Mouse (Mus musculus) midbrain, postnatal 0 days (tissue): ENCODE measurements around the gene Myo1h. TPM values are rescaled to one million over a fixed set of nuclear protein-coding genes. Genes with fewer than 3 reads are reported as not detected.
A peak's percentile ranks its signal among the peaks of the same experiment; 100 is the strongest.

Source experiments
- ATAC-seq: fragments of 200-750 bp; cut with Nextera tagmentation; 2 replicates; pipeline ENCODE4 v1.8.0; 2017; ENCODE audit warnings: moderate number of reproducible peaks, mild to moderate bottlenecking, moderate TSS enrichment, moderate library complexity; ENCODE audit not compliant: low FRiP score
- DNase-seq: peaks from one replicate; pipeline ENCODE4 v3.0.0-alpha.2; 2015; ENCODE audit warnings: low spot score
- H3K27ac ChIP-seq: fragments of 300-500 bp; sonication (generic); 2 replicates; pipeline ENCODE4 v1.5.1; 2014; ENCODE audit warnings: low read depth, mild to moderate bottlenecking, low read length, mixed read lengths
- H3K27me3 ChIP-seq: fragments of 300-500 bp; sonication (generic); 2 replicates; pipeline ENCODE4 v1.6.1; 2014; ENCODE audit warnings: low read length, control low read depth, mixed read lengths; ENCODE audit not compliant: insufficient read depth
- H3K36me3 ChIP-seq: fragments of 300-500 bp; sonication (generic); 2 replicates; pipeline ENCODE4 v1.6.1; 2014; ENCODE audit warnings: low read length, control low read depth, mixed read lengths; ENCODE audit not compliant: insufficient read depth
- H3K4me1 ChIP-seq: fragments of 300-500 bp; sonication (generic); 2 replicates; pipeline ENCODE4 v1.6.1; 2014; ENCODE audit warnings: mild to moderate bottlenecking, control low read depth, antibody characterized with exemption, low read length, mixed read lengths; ENCODE audit not compliant: insufficient read depth
- H3K4me2 ChIP-seq: fragments of 300-500 bp; sonication (generic); 2 replicates; pipeline ENCODE4 v1.6.1; 2014; ENCODE audit warnings: low read depth, mild to moderate bottlenecking, low read length, mixed read lengths; ENCODE audit not compliant: poor library complexity, severe bottlenecking
- H3K4me3 ChIP-seq: fragments of 300-500 bp; sonication (generic); 2 replicates; pipeline ENCODE4 v1.5.1; 2014; ENCODE audit warnings: low read depth, mild to moderate bottlenecking, low read length, moderate library complexity
- H3K9ac ChIP-seq: fragments of 300-500 bp; sonication (generic); replicated peaks from 2 replicates; pipeline ENCODE4 v1.6.1; 2014; ENCODE audit warnings: mild to moderate bottlenecking, low read length, moderate library complexity, mixed read lengths; ENCODE audit not compliant: poor library complexity, severe bottlenecking
- H3K9me3 ChIP-seq: fragments of 300-500 bp; sonication (generic); 2 replicates; pipeline ENCODE4 v1.6.1; 2016; ENCODE audit warnings: low read length, control low read depth
- CTCF ChIP-seq: IDR thresholded peaks from 2 replicates; pipeline ENCODE4 v1.5.1; 2016; ENCODE audit warnings: antibody characterized with exemption, mild to moderate bottlenecking
- WGBS: fragments of 180-500 bp; shearing (Covaris S2); extraction: QIAGEN DNeasy Blood & Tissue Kit; methylation state at CpG from one replicate; pipeline ENCODE4 v1.1.7; 2014; 5-methylcytosine and 5-hydroxymethylcytosine counted together
- polyA plus RNA-seq: library from polyadenylated mRNA; unstranded; fragments of >200 nt; fragmentation: Nextera tagmentation; extraction: Ambion mirVana; gene quantifications from 2 replicates; pipeline ENCODE4 v1.2.1, GENCODE M21; 2015
- total RNA-seq: library from RNA; depleted of rRNA; stranded (reverse); fragments of >200 nt; gene quantifications from 2 replicates; pipeline ENCODE4 v1.2.3, GENCODE M21; 2014

The Myo1h gene
- total and polyA plus RNA-seq, 2 experiments from 2014 or later, result 0.43 to 0.60 TPM

- WGBS, result 83% methylated on average over 4 of the region's 4 CpGs
- no peak overlapping the region for H3K4me3 ChIP-seq
- DNase-seq, result no peak
- H3K9me3 ChIP-seq, result no peaks in the 10 kb centered on the region
- no peak overlapping the region for H3K9ac ChIP-seq
- H3K27me3 ChIP-seq, result 0 out of 2 replicates have a peak, but pooled peaks cover 5% of the 10 kb centered on the region
- no peak overlapping the region for H3K27ac ChIP-seq
- H3K4me2 ChIP-seq, result no peak overlapping the region
- ATAC-seq, result no peak
- H3K36me3 ChIP-seq, result no peaks in the 10 kb centered on the region
- peaks cover 4% of the 10 kb centered on the region; the same call in 1 of the 2 replicates for H3K4me1 ChIP-seq
- peak; percentile 50 for TF ChIP-seq CTCF
Observed at GRCm38 (mm10) chr5:114286102-114286501, 2.9 kb upstream of the Myo1h start.

- Histone ChIP-seq H3K9ac (no peak overlapping the region), H3K36me3 (no peaks in the 10 kb centered on the region), H3K4me3 (no peak overlapping the region), H3K4me1 (peaks cover 4% of the 10 kb centered on the region; the same call in 1 of the 2 replicates), H3K9me3 (no peaks in the 10 kb centered on the region), H3K4me2 (no peak overlapping the region), H3K27ac (no peak overlapping the region), H3K27me3 (0 out of 2 replicates have a peak, but pooled peaks cover 4% of the 10 kb centered on the region)
- 89% methylated on average over 16 of the region's 16 CpGs for WGBS
- ATAC-seq, result no peak
- TF ChIP-seq CTCF, result no peak
- no peak for DNase-seq
Observed at GRCm38 (mm10) chr5:114286872-114287571, 1.9 kb upstream of the Myo1h start.

DNA sequence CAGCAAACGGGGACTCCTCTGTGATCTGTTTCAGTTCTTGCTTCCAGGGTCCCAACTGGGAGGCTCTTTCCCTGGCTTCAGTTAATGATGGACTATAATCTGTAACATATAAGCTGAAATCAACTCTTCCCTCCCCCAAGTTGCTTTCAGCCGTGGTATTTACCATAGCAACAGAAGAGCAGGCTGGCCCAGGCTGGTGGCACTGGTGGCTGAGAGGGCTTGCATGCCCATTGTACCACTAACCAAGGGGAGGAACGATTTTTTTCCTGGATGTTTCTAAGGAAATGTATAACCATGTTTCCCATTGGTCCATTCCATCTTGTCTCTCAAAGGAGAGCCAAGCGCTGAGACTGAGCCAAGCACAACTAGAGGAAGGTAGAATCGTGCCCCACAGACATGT, 570 bp upstream of the Myo1h start:
- no peak overlapping the region for H3K4me3 ChIP-seq
- ATAC-seq, result no peak
- WGBS, result 85% methylated on average over 5 of the region's 5 CpGs
- H3K4me2 ChIP-seq, result no peak overlapping the region
- no peak for TF ChIP-seq CTCF
- no peak overlapping the region for H3K27ac ChIP-seq
- 0 out of 2 replicates have a peak, but pooled peaks cover 4% of the 10 kb centered on the region for H3K27me3 ChIP-seq
- H3K9me3 ChIP-seq, result no peaks in the 10 kb centered on the region
- no peak for DNase-seq
- H3K4me1 ChIP-seq, result peaks cover 4% of the 10 kb centered on the region; the same call in 1 of the 2 replicates
- H3K36me3 ChIP-seq, result no peaks in the 10 kb centered on the region
- no peak overlapping the region for H3K9ac ChIP-seq

DNA sequence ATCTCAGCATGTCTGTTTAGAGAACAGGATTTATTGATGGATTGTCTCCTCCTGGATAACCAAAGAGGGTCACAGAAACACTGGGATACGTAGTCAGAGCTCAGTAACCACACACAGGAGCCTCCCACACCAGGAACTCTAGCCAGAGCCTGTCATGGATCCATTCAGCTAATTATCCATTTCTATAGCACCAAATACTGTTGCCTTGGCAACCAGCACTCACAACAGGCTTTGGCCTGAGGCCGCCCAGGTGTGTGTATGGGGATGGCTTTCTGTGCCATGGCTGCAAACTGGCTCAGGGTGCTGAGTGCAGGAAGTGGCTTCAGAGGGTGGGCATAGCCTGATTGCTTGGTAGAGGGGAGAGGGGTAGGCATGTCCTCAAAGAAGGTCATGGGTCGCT, 1.0 kb downstream of the Myo1h start:
- Histone ChIP-seq H3K9ac (no peak overlapping the region), H3K27me3 (0 out of 2 replicates have a peak, but pooled peaks cover 4% of the 10 kb centered on the region), H3K4me2 (no peak overlapping the region), H3K27ac (no peak overlapping the region), H3K36me3 (no peaks in the 10 kb centered on the region), H3K4me3 (no peak overlapping the region), H3K4me1 (peaks cover 4% of the 10 kb centered on the region; the same call in 1 of the 2 replicates), H3K9me3 (no peaks in the 10 kb centered on the region)
- WGBS, result 42% methylated on average over 3 of the region's 3 CpGs
- TF ChIP-seq CTCF, result no peak
- DNase-seq (peak; percentile 72), ATAC-seq (0 out of 2 replicates have a peak, but pooled peaks have one; percentile 38)

DNA sequence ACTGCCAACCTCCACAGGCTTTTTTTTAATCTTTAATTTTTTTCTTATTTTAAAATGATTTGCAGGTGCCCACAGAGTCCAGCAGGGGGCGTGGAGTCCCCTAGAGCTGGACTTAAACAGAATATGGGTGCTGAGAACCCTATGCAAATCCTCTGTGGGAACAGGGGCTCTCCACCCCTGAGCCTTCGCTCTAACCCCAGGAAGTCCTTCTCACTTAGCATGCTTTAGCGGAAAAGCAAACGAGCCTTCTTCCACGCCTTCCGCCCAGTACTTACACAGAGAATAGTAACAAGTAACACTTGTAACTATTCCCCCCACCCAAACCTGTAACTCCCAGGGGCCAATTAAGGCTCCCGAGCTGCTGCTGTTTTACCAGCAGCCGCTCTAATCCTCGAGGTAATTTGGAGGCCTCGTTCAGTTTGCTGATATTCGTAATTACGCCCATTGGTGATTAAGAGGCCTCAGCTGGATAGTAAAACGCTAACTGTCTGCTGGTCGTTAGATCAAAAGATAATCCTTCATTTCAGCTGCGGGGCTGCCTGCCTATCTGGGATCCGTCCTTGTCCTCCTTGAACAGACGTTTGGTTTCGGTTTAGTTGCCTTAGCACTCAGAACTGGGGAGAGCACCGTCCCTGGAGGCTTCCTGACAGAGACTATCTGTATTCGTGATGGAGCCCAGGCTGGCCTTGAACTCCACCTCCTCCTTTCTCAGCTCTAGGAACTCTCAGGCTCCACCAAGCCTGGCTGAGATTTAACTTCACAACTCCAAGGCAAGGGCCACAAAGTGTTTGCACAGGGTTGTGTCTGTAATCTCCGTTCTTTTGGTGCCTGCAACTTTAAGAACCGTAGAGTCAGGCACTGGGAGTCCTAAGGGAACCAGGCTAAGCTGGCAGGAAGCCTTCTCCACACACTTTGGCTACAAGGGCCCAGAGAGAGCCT, 8.0 kb downstream of the Myo1h start:
- Histone ChIP-seq H3K27me3 (0 out of 2 replicates have a peak, but pooled peaks cover 8% of the 10 kb centered on the region), H3K9me3 (no peaks in the 10 kb centered on the region), H3K36me3 (no peaks in the 10 kb centered on the region), H3K27ac (no peak overlapping the region), H3K4me1 (no peaks in the 10 kb centered on the region), H3K4me3 (no peak overlapping the region), H3K4me2 (no peak overlapping the region), H3K9ac (no peak overlapping the region)
- DNase-seq (no peak), ATAC-seq (no peak)
- TF ChIP-seq CTCF, result peak; percentile 45
- 23% methylated on average over 22 of the region's 22 CpGs for WGBS
